In genomic region chr9:56463686-56464515, GRCm38 (mm10) we compare ENCODE assay signal across 9 mouse cellular contexts. TPM values are rescaled to one million over a fixed set of nuclear protein-coding genes. Genes with fewer than 3 reads are reported as not detected.
A peak's percentile ranks its signal among the peaks of the same experiment; 100 is the strongest.
DNase-seq lines count a peak whose midpoint lies in the region; ATAC-seq and TF ChIP-seq lines count a peak whose summit lies in the region.
"Had no signal": no experiment of that assay in that cellular context is flagged by ENCODE, and none has a peak within 500 bp of the region (broad histone marks: within the 10 kb centered on the region; RNA-seq: fewer than 3 reads in every experiment).

No protein-coding gene starts in this region.

- 69% methylated on average over 4 of the region's 4 CpGs for WGBS in hindbrain, embryonic 14.5 days
- 66% methylated on average over 4 of the region's 4 CpGs for WGBS in hindbrain, embryonic 13.5 days
- 47% methylated on average over 4 of the region's 4 CpGs for WGBS in intestine, embryonic 14.5 days

- no peak for DNase-seq in hindbrain, embryonic 14.5 days (ENCODE audit: low spot score)
- DNase-seq in intestine, embryonic 14.5 days (ENCODE audit: low spot score) = no peak
- peak; percentile 69 for DNase-seq in lung, postnatal 10 days
- DNase-seq in cerebellum, adult 8-10 months = no peak
- DNase-seq in cerebellum, adult 9-11 months = no peak
- DNase-seq in cerebellum, postnatal 4 days (ENCODE audit: low spot score in 2 of 2) = no peak

- H3K27ac ChIP-seq in hindbrain, embryonic 14.5 days = peak overlapping the region; percentile 66
- no peak overlapping the region; the same call in 1 of the 2 replicates for H3K27ac ChIP-seq in hindbrain, embryonic 13.5 days
- peak overlapping the region; percentile 64 for H3K27ac ChIP-seq in bone marrow macrophage, adult 2 months (ENCODE audit: insufficient read depth, low read depth, low read length)
- H3K27ac ChIP-seq in intestine, embryonic 14.5 days (ENCODE audit: low read depth) = peak overlapping the region; percentile 47; the same call in 1 of the 2 replicates

- H3K4me2 ChIP-seq in hindbrain, embryonic 14.5 days (replicated peaks) = no peak overlapping the region; the same call in 1 of the 2 replicates
- no peak overlapping the region for H3K4me2 ChIP-seq in hindbrain, embryonic 13.5 days
- no peak overlapping the region for H3K4me2 ChIP-seq in intestine, embryonic 14.5 days (ENCODE audit: low read length)

- peaks cover 16% of the 10 kb centered on the region for H3K4me1 ChIP-seq in hindbrain, embryonic 14.5 days (replicated peaks; ENCODE audit: control insufficient read depth, insufficient read depth, low read length)
- peaks cover 24% of the 10 kb centered on the region for H3K4me1 ChIP-seq in hindbrain, embryonic 13.5 days (replicated peaks)
- peaks cover 52% of the 10 kb centered on the region for H3K4me1 ChIP-seq in bone marrow macrophage, adult 2 months (ENCODE audit: control insufficient read depth, insufficient read depth, low read length)
- H3K4me1 ChIP-seq in intestine, embryonic 14.5 days (replicated peaks; ENCODE audit: control insufficient read depth, insufficient read depth, low read length) = peaks cover 17% of the 10 kb centered on the region; the same call in 1 of the 2 replicates

- no peak for TF ChIP-seq POLR2A in bone marrow macrophage, adult 2 months (IDR thresholded peaks at IDR 0.05; ENCODE audit: borderline replicate concordance, low read depth, low read length)

- no peaks in the 10 kb centered on the region for H3K9me3 ChIP-seq in hindbrain, embryonic 14.5 days (ENCODE audit: control insufficient read depth, low read length)
- no peaks in the 10 kb centered on the region for H3K9me3 ChIP-seq in hindbrain, embryonic 13.5 days
- no peaks in the 10 kb centered on the region for H3K9me3 ChIP-seq in intestine, embryonic 14.5 days (ENCODE audit: control insufficient read depth, low read length)
- H3K9me3 ChIP-seq: liver, embryonic 15.5 days had no signal

- ATAC-seq in hindbrain, embryonic 14.5 days (ENCODE audit: low FRiP score) = no peak
- no peak for ATAC-seq in hindbrain, embryonic 13.5 days (ENCODE audit: low FRiP score)
- no peak for ATAC-seq in intestine, embryonic 14.5 days (replicated peaks; ENCODE audit: low FRiP score, low TSS enrichment, low read depth)

- peaks cover 12% of the 10 kb centered on the region; the same call in 1 of the 2 replicates for H3K36me3 ChIP-seq in hindbrain, embryonic 14.5 days (replicated peaks; ENCODE audit: control insufficient read depth, insufficient read depth)
- H3K36me3 ChIP-seq in hindbrain, embryonic 13.5 days = peaks cover 10% of the 10 kb centered on the region
- peaks cover 9% of the 10 kb centered on the region; the same call in 1 of the 2 replicates for H3K36me3 ChIP-seq in intestine, embryonic 14.5 days (ENCODE audit: control insufficient read depth, insufficient read depth, low read length)

- no peak overlapping the region for H3K4me3 ChIP-seq in hindbrain, embryonic 14.5 days (replicated peaks; ENCODE audit: low read length)
- no peak overlapping the region for H3K4me3 ChIP-seq in hindbrain, embryonic 13.5 days
- H3K4me3 ChIP-seq in bone marrow macrophage, adult 2 months (ENCODE audit: insufficient read depth, low read length) = no peak overlapping the region
- no peak overlapping the region for H3K4me3 ChIP-seq in intestine, embryonic 14.5 days (ENCODE audit: low read depth, low read length)
- H3K4me3 ChIP-seq: liver, embryonic 15.5 days had no signal

- TF ChIP-seq CTCF in bone marrow macrophage, adult 2 months (IDR thresholded peaks at IDR 0.05; ENCODE audit: low read depth, low read length) = no peak

- no peak overlapping the region for H3K9ac ChIP-seq in hindbrain, embryonic 14.5 days
- no peak overlapping the region for H3K9ac ChIP-seq in hindbrain, embryonic 13.5 days
- no peak overlapping the region for H3K9ac ChIP-seq in intestine, embryonic 14.5 days (ENCODE audit: low read length)
- H3K9ac ChIP-seq: liver, embryonic 15.5 days had no signal

- H3K27me3 ChIP-seq in hindbrain, embryonic 14.5 days (ENCODE audit: control insufficient read depth, insufficient read depth, low read length) = no peaks in the 10 kb centered on the region
- no peaks in the 10 kb centered on the region for H3K27me3 ChIP-seq in hindbrain, embryonic 13.5 days
- H3K27me3 ChIP-seq in intestine, embryonic 14.5 days (replicated peaks; ENCODE audit: control insufficient read depth, insufficient read depth, low read length) = no peaks in the 10 kb centered on the region
- H3K27me3 ChIP-seq: liver, embryonic 15.5 days had no signal

RNA-seq across cellular contexts. Expression of gene Hmg20a, which starts 45.5 kb away (rescaled TPM):
- polyA plus RNA-seq in hindbrain, embryonic 14.5 days (2014; fragmentation: Nextera tagmentation; extraction: Ambion mirVana) = 75.7 and 79.9 TPM in 2 replicates
- 81.9 and 89.8 TPM in 2 replicates for polyA plus RNA-seq in hindbrain, embryonic 13.5 days (2015; fragmentation: Nextera tagmentation; extraction: Ambion mirVana)
- polyA plus RNA-seq in bone marrow macrophage, adult 2 months (2012; ENCODE audit: insufficient read depth, insufficient read length, missing spikeins) = 40.0 and 40.3 TPM in 2 replicates
- polyA plus RNA-seq in intestine, embryonic 14.5 days (2014; fragmentation: Nextera tagmentation; extraction: Ambion mirVana) = 52.2 and 59.9 TPM in 2 replicates

RNA-seq across cellular contexts. Expression of gene Peak1, which starts 46.0 kb away (rescaled TPM):
- 6.9 and 7.7 TPM in 2 replicates for polyA plus RNA-seq in hindbrain, embryonic 14.5 days (2014; fragmentation: Nextera tagmentation; extraction: Ambion mirVana)
- 4.8 and 5.4 TPM in 2 replicates for polyA plus RNA-seq in hindbrain, embryonic 13.5 days (2015; fragmentation: Nextera tagmentation; extraction: Ambion mirVana)
- 27.9 and 33.7 TPM in 2 replicates for polyA plus RNA-seq in bone marrow macrophage, adult 2 months (2012; ENCODE audit: insufficient read depth, insufficient read length, missing spikeins)
- 14.4 and 15.8 TPM in 2 replicates for polyA plus RNA-seq in intestine, embryonic 14.5 days (2014; fragmentation: Nextera tagmentation; extraction: Ambion mirVana)
